Mouse (Mus musculus) CH12.LX (cell line): Measurements from ENCODE around the gene Sucnr1. TPM values are rescaled to one million over a fixed set of nuclear protein-coding genes. Genes with fewer than 3 reads are reported as not detected.
"Not testable (repeated sequence)": the region's sequence is repeated elsewhere in the genome, so short reads cannot be mapped to it uniquely, and the experiment has no call there.

Experiments used
- DNase-seq: peaks from one replicate; pipeline ENCODE4 v3.0.0-alpha.2; 2013; ENCODE audit errors: extremely low read depth
- H3K27ac ChIP-seq: 2 replicates; pipeline ENCODE4 v1.5.1; 2012; ENCODE audit warnings: low read depth, mild to moderate bottlenecking, control low read depth, moderate library complexity; ENCODE audit not compliant: insufficient read depth
- H3K27me3 ChIP-seq: replicated peaks from 2 replicates; pipeline ENCODE3; 2012; ENCODE audit warnings: inconsistent platforms
- H3K36me3 ChIP-seq, 2 experiments: replicated peaks in 1 of 2; 2 replicates each; pipeline versions ENCODE3 to v1.6.1; 2012; ENCODE audit warnings: inconsistent platforms in 1 of 2, low read length in 1 of 2, mild to moderate bottlenecking in 1 of 2, mixed read lengths in 1 of 2, moderate library complexity in 1 of 2; ENCODE audit not compliant: control insufficient read depth in 1 of 2, insufficient read depth in 1 of 2
- H3K4me1 ChIP-seq, 2 experiments: 2 replicates each; pipeline ENCODE4 v1.6.1; 2012; ENCODE audit warnings: inconsistent platforms in 1 of 2, moderate library complexity in 1 of 2; ENCODE audit not compliant: insufficient read depth in 2 of 2, control insufficient read depth in 1 of 2
- H3K4me2 ChIP-seq: 2 replicates; pipeline ENCODE4 v1.6.1; 2012; ENCODE audit warnings: low read depth, mild to moderate bottlenecking, control low read depth; ENCODE audit not compliant: poor library complexity, insufficient read depth, severe bottlenecking
- H3K4me3 ChIP-seq, 3 experiments: fragments of 150-350 bp in 1 of 3; sonication (generic) in 1 of 3; replicated peaks in 1 of 3; 2 replicates each; pipeline versions ENCODE3 to v1.5.1; 2011 to 2012; ENCODE audit warnings: low read depth in 2 of 3, low read length in 2 of 3, mild to moderate bottlenecking in 2 of 3, moderate library complexity in 2 of 3, control low read depth in 1 of 3, improper control_type of control experiment in 1 of 3, inconsistent platforms in 1 of 3, mixed read lengths in 1 of 3; ENCODE audit not compliant: poor library complexity in 1 of 3
- H3K79me2 ChIP-seq: replicated peaks from 2 replicates; pipeline ENCODE4 v1.6.1; 2012; ENCODE audit warnings: mild to moderate bottlenecking, moderate library complexity; ENCODE audit not compliant: control insufficient read depth, poor library complexity, insufficient read depth, severe bottlenecking; ENCODE audit errors: extremely low read depth
- H3K9ac ChIP-seq: 2 replicates; pipeline ENCODE4 v1.6.1; 2012; ENCODE audit warnings: low read depth, mild to moderate bottlenecking, control low read depth, moderate library complexity; ENCODE audit not compliant: insufficient read depth
- H3K9me3 ChIP-seq: replicated peaks from 2 replicates; pipeline ENCODE3; 2012; ENCODE audit warnings: low read length, inconsistent platforms, mixed read lengths
- CHD1 ChIP-seq: IDR thresholded peaks from 2 replicates; pipeline ENCODE4 v1.6.1; 2012; ENCODE audit warnings: low read depth, low read length, improper control_type of control experiment, inconsistent platforms
- CHD2 ChIP-seq: IDR thresholded peaks from 2 replicates; pipeline ENCODE4 v1.6.1; 2011; ENCODE audit warnings: low read length, improper control_type of control experiment
- CTCF ChIP-seq, 2 experiments: IDR thresholded peaks in 1 of 2; conservative IDR thresholded peaks in 1 of 2; 2 replicates each; pipeline ENCODE4 v1.5.1; 2011 to 2012; ENCODE audit warnings: low read depth in 2 of 2, low read length in 2 of 2, improper control_type of control experiment in 1 of 2, inconsistent platforms in 1 of 2, mild to moderate bottlenecking in 1 of 2, moderate library complexity in 1 of 2
- E2F4 ChIP-seq: IDR thresholded peaks from 2 replicates; pipeline ENCODE4 v1.6.1; 2011; ENCODE audit warnings: low read depth, low read length, improper control_type of control experiment; ENCODE audit not compliant: insufficient replicate concordance
- HCFC1 ChIP-seq: IDR thresholded peaks from 2 replicates; pipeline ENCODE4 v1.6.1; 2012; ENCODE audit warnings: low read depth, mild to moderate bottlenecking, inconsistent platforms, low read length, improper control_type of control experiment
- IRF4 ChIP-seq: IDR thresholded peaks from 2 replicates; pipeline ENCODE4 v1.6.1; 2014; ENCODE audit warnings: low read depth, mild to moderate bottlenecking, inconsistent platforms, low read length, improper control_type of control experiment
- JUN ChIP-seq: IDR thresholded peaks from 2 replicates; pipeline ENCODE4 v1.6.1; 2011; ENCODE audit warnings: low read depth, mild to moderate bottlenecking, low read length, improper control_type of control experiment, moderate library complexity; ENCODE audit not compliant: insufficient read depth
- MAFK ChIP-seq: IDR thresholded peaks from 2 replicates; pipeline ENCODE4 v1.6.1; 2011; ENCODE audit warnings: low read length, improper control_type of control experiment; ENCODE audit not compliant: insufficient replicate concordance
- MAX ChIP-seq: IDR thresholded peaks from 2 replicates; pipeline ENCODE4 v1.6.1; 2011; ENCODE audit warnings: low read length, improper control_type of control experiment
- MAZ ChIP-seq: IDR thresholded peaks from 2 replicates; pipeline ENCODE4 v1.6.1; 2012; ENCODE audit warnings: low read depth, mild to moderate bottlenecking, inconsistent platforms, low read length, improper control_type of control experiment, moderate library complexity
- MEF2A ChIP-seq: IDR thresholded peaks from 2 replicates; pipeline ENCODE4 v1.6.1; 2014; ENCODE audit warnings: low read depth, mild to moderate bottlenecking, inconsistent platforms, low read length, improper control_type of control experiment, borderline replicate concordance
- MXI1 ChIP-seq: IDR thresholded peaks from 2 replicates; pipeline ENCODE4 v1.6.1; 2011; ENCODE audit warnings: mild to moderate bottlenecking, low read depth, low read length, improper control_type of control experiment
- MYC ChIP-seq: IDR thresholded peaks from 2 replicates; pipeline ENCODE4 v1.6.1; 2011; ENCODE audit warnings: low read depth, mild to moderate bottlenecking, improper control_type of control experiment, low read length
- NELFE ChIP-seq: IDR thresholded peaks from 2 replicates; pipeline ENCODE4 v1.6.1; 2011; ENCODE audit warnings: low read depth, low read length, improper control_type of control experiment
- NRF1 ChIP-seq: IDR thresholded peaks from 2 replicates; pipeline ENCODE4 v1.6.1; 2014; ENCODE audit warnings: low read depth, mild to moderate bottlenecking, inconsistent platforms, low read length, improper control_type of control experiment, moderate library complexity
- PAX5 ChIP-seq: IDR thresholded peaks from 2 replicates; pipeline ENCODE4 v1.6.1; 2012; ENCODE audit warnings: low read length, inconsistent platforms, mixed read lengths
- POLR2AphosphoS2 ChIP-seq: IDR thresholded peaks from 2 replicates; pipeline ENCODE4 v1.6.1; 2011; ENCODE audit warnings: low read depth, low read length, improper control_type of control experiment
- RAD21 ChIP-seq: IDR thresholded peaks from 2 replicates; pipeline ENCODE4 v1.6.1; 2011; ENCODE audit warnings: low read depth, mild to moderate bottlenecking, low read length, improper control_type of control experiment, moderate library complexity
- SMC3 ChIP-seq: IDR thresholded peaks from 2 replicates; pipeline ENCODE4 v1.6.1; 2011; ENCODE audit warnings: low read depth, low read length, improper control_type of control experiment
- TBP ChIP-seq: conservative IDR thresholded peaks from 2 replicates; pipeline ENCODE4 v1.6.1; 2011; ENCODE audit warnings: low read depth, low read length, improper control_type of control experiment
- TCF12 ChIP-seq: IDR thresholded peaks from 2 replicates; pipeline ENCODE4 v1.6.1; 2014; ENCODE audit warnings: low read depth, mild to moderate bottlenecking, inconsistent platforms, low read length, improper control_type of control experiment
- UBTF ChIP-seq: IDR thresholded peaks from 2 replicates; pipeline ENCODE4 v1.6.1; 2012; ENCODE audit warnings: low read depth, mild to moderate bottlenecking, inconsistent platforms, low read length, improper control_type of control experiment, moderate library complexity
- USF2 ChIP-seq: conservative IDR thresholded peaks from 2 replicates; pipeline ENCODE4 v1.6.1; 2011; ENCODE audit warnings: low read depth, low read length, improper control_type of control experiment
- ZKSCAN1 ChIP-seq: IDR thresholded peaks from 2 replicates; pipeline ENCODE4 v1.6.1; 2012; ENCODE audit warnings: low read depth, inconsistent platforms, low read length, improper control_type of control experiment, borderline replicate concordance
- dilution Hi-C: fragments of 300-500 bp; cut with MboI; formaldehyde crosslinking; loops from 2 replicates; pipeline ENCODE4 v1.14.3; 2020; ENCODE audit warnings: low sequenced_read_pairs; ENCODE audit not compliant: extremely low pct_unique_long_range_greater_than_20kb, extremely low pct_ligation_motif_present
- in situ Hi-C: fragments of 300-500 bp; cut with MboI; formaldehyde crosslinking; loops from 3 replicates; pipeline ENCODE4 v1.14.3; 2019; ENCODE audit warnings: low sequenced_read_pairs, low pct_ligation_motif_present, low pct_unique_long_range_greater_than_20kb, mixed read lengths
- polyA plus RNA-seq: library from polyadenylated mRNA; unstranded; fragments of >175 nt; gene quantifications from 2 replicates; pipeline ENCODE4 v1.2.1, GENCODE M21; 2012; ENCODE audit warnings: low read depth; ENCODE audit not compliant: insufficient read length
- total RNA-seq, 2 experiments: library from RNA; depleted of rRNA; stranded (reverse); fragments of 300-350 nt in 1 of 2; fragments of >200 nt in 1 of 2; gene quantifications; 2 replicates each; pipeline ENCODE4 v1.2.3; 2012 to 2014

The Sucnr1 gene
- total and polyA plus RNA-seq, 3 experiments = not detected

GRCm38 (mm10) chr3:60104462-60105109, 22.9 kb downstream of the Sucnr1 start:
- H3K79me2 ChIP-seq = no peaks in the 10 kb centered on the region
- no peaks in the 10 kb centered on the region for H3K4me1 ChIP-seq
- no peak overlapping the region for H3K4me3 ChIP-seq
- no peak overlapping the region for H3K9ac ChIP-seq
- H3K36me3 ChIP-seq = no peaks in the 10 kb centered on the region
- no peak for TF ChIP-seq HCFC1
- no peak for TF ChIP-seq ZKSCAN1
- no peak for TF ChIP-seq TCF12
- TF ChIP-seq POLR2AphosphoS2 = no peak
- TF ChIP-seq IRF4 = no peak
- TF ChIP-seq RAD21 = no peak
- TF ChIP-seq MEF2A = no peak
- no peak for TF ChIP-seq MAFK
- no peak for TF ChIP-seq UBTF
- H3K27ac ChIP-seq = no peak overlapping the region
- no peak overlapping the region for H3K4me2 ChIP-seq
- no peaks in the 10 kb centered on the region for H3K9me3 ChIP-seq
- dilution Hi-C loops = no loop called here
- in situ Hi-C loops = no loop called here
- DNase-seq = no peak
- no peaks in the 10 kb centered on the region for H3K27me3 ChIP-seq

- DNase-seq, H3K36me3 ChIP-seq, H3K4me3 ChIP-seq, H3K9me3 ChIP-seq, H3K27me3 ChIP-seq, H3K79me2 ChIP-seq, H3K4me1 ChIP-seq, H3K9ac ChIP-seq, H3K27ac ChIP-seq, dilution Hi-C loops, in situ Hi-C loops, H3K4me2 ChIP-seq: not testable (repeated sequence)
These were observed 24.8 kb downstream of the Sucnr1 start for GRCm38 (mm10) chr3:60106446-60106845.

GRCm38 (mm10) chr3:60107736-60108135, 26.1 kb downstream of the Sucnr1 start:
- Histone ChIP-seq H3K9ac (no peak overlapping the region), H3K27me3 (no peaks in the 10 kb centered on the region), H3K27ac (no peak overlapping the region), H3K79me2 (no peaks in the 10 kb centered on the region), H3K36me3 (no peaks in the 10 kb centered on the region), H3K4me1 (no peaks in the 10 kb centered on the region), H3K4me3 (no peak overlapping the region), H3K9me3 (no peaks in the 10 kb centered on the region), H3K4me2 (no peak overlapping the region)
- in situ Hi-C loops = no loop called here
- TF ChIP-seq IRF4 (no peak), MAFK (no peak), ZKSCAN1 (no peak), JUN (no peak), MAX (no peak), PAX5 (no peak), NRF1 (no peak), TBP (no peak), NELFE (no peak), MYC (no peak), MXI1 (no peak), CHD1 (no peak), UBTF (no peak), E2F4 (no peak), MAZ (no peak), USF2 (no peak), CTCF (conservative IDR thresholded peaks at IDR 0.05 in 1 of 2, IDR thresholded peaks at IDR 0.05 in 1 of 2; ENCODE audit: low read depth in 2 of 2, low read length in 2 of 2) (no peak), SMC3 (no peak), CHD2 (no peak)
- no peak for DNase-seq
- dilution Hi-C loops = no loop called here
